Mouse (Mus musculus) heart, postnatal 0 days (tissue): ENCODE measurements at regions not wholly inside any gene's neighbourhood (a gene's known extent, or its start where the extent isn't known, plus 50 kb on each side); places are given as distances from the start of the nearest gene placed in this dataset.

Experiments
- ATAC-seq: fragments of 200-750 bp; cut with Nextera tagmentation; 2 replicates; pipeline ENCODE4 v1.8.0; 2017; ENCODE audit warnings: low read depth, moderate number of reproducible peaks, moderate library complexity; ENCODE audit not compliant: insufficient read depth
- DNase-seq: peaks from one replicate; pipeline ENCODE4 v3.0.0-alpha.2; 2016; ENCODE audit warnings: low spot score
- H3K27ac ChIP-seq: fragments of 300-500 bp; sonication (generic); 2 replicates; pipeline ENCODE4 v1.5.1; 2014; ENCODE audit warnings: low read depth, mild to moderate bottlenecking
- H3K27me3 ChIP-seq: fragments of 300-500 bp; sonication (generic); 2 replicates; pipeline ENCODE4 v1.6.1; 2014; ENCODE audit warnings: low read length, mixed read lengths; ENCODE audit not compliant: control insufficient read depth, insufficient read depth
- H3K36me3 ChIP-seq: fragments of 300-500 bp; sonication (generic); replicated peaks from 2 replicates; pipeline ENCODE4 v1.6.1; 2014; ENCODE audit warnings: low read length, mixed read lengths; ENCODE audit not compliant: control insufficient read depth, insufficient read depth
- H3K4me1 ChIP-seq: fragments of 300-500 bp; sonication (generic); 2 replicates; pipeline ENCODE4 v1.6.1; 2014; ENCODE audit warnings: antibody characterized with exemption; ENCODE audit not compliant: control insufficient read depth, insufficient read depth
- H3K4me2 ChIP-seq: fragments of 300-500 bp; sonication (generic); 2 replicates; pipeline ENCODE4 v1.6.1; 2014; ENCODE audit warnings: low read depth, mild to moderate bottlenecking, low read length, moderate library complexity
- H3K4me3 ChIP-seq: fragments of 300-500 bp; sonication (generic); 2 replicates; pipeline ENCODE4 v1.5.1; 2014; ENCODE audit warnings: low read depth, low read length
- H3K9ac ChIP-seq: fragments of 300-500 bp; sonication (generic); replicated peaks from 2 replicates; pipeline ENCODE4 v1.6.1; 2014; ENCODE audit warnings: low read depth, low read length, mixed read lengths
- H3K9me3 ChIP-seq: fragments of 300-500 bp; sonication (generic); replicated peaks from 2 replicates; pipeline ENCODE4 v1.6.1; 2016; ENCODE audit warnings: low read length; ENCODE audit not compliant: control insufficient read depth
- CTCF ChIP-seq: IDR thresholded peaks from 2 replicates; pipeline ENCODE4 v1.5.1; 2016; ENCODE audit warnings: antibody characterized with exemption, control low read depth, low read depth
- EP300 ChIP-seq: IDR thresholded peaks from 2 replicates; pipeline ENCODE4 v1.6.1; 2016; ENCODE audit warnings: antibody characterized with exemption, low read depth
- WGBS: fragments of 180-500 bp; shearing (Covaris S2); extraction: QIAGEN DNeasy Blood & Tissue Kit; methylation state at CpG from one replicate; pipeline ENCODE4 v1.1.7; 2014; 5-methylcytosine and 5-hydroxymethylcytosine counted together

- no peaks in the 10 kb centered on the region for H3K4me1 ChIP-seq
- no peaks in the 10 kb centered on the region for H3K9me3 ChIP-seq
- no peaks in the 10 kb centered on the region for H3K36me3 ChIP-seq
- no peak overlapping the region for H3K4me3 ChIP-seq
- no peak overlapping the region for H3K27ac ChIP-seq
- H3K27me3 ChIP-seq: no peaks in the 10 kb centered on the region
- TF ChIP-seq CTCF (no peak), EP300 (no peak)
- DNase-seq: no peak
- ATAC-seq: no peak
- 76% methylated on average over 1 of the region's 1 CpGs for WGBS
- no peak overlapping the region for H3K9ac ChIP-seq
- no peak overlapping the region for H3K4me2 ChIP-seq
Measured at GRCm38 (mm10) chr8:6140090-6140489, 1034.9 kb upstream of the Slc10a2 start.

DNA sequence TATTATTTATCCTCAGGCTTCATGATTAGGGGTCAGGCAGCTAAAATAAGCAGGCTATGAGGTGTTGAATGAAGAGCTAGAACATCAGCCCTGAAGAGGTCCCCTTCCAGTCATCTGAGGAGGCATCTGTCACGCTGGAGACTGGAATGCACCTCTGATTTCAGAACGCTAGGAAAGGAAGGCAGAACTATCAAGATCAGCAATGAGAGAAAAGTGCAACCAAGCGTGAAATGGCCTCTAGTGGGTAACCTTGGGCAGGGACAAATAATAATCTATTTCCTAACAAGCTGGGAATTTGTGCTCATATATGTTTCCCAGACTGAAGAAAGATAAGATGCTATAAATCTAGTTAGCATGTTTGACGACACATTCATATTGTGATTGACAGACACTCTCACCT lies 1034.0 kb upstream of the Slc10a2 start:
- Histone ChIP-seq H3K4me1 (no peaks in the 10 kb centered on the region), H3K36me3 (no peaks in the 10 kb centered on the region), H3K9ac (no peak overlapping the region), H3K9me3 (no peaks in the 10 kb centered on the region), H3K4me3 (no peak overlapping the region), H3K27me3 (no peaks in the 10 kb centered on the region), H3K27ac (no peak overlapping the region), H3K4me2 (no peak overlapping the region)
- TF ChIP-seq EP300 (no peak), CTCF (no peak)
- ATAC-seq (no peak), DNase-seq (no peak)
- WGBS: 25% methylated on average over 4 of the region's 4 CpGs

DNA sequence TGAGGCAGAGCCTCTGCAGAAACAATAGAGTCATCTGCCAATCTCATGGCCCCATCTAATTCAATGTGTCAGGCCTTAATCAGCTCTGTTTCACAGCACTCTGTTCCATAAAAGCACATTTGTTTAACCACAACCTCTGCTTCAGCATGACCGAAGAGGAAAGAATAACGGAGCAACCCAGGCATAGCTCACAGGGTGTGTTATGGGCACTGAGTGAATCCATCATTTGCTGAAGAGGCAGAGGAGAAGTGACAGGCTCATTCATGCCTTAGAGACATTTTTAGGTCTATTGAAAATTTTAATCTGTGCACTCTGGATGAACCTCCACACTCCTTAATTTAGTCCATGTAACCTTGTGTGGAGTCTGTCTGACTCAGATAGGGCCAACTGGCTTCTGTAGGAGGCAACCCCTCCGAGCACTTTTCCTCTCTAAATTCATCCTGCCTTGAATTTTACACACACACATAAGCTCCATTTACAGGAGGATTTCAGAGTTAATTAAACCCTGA lies 1027.1 kb upstream of the Slc10a2 start:
- no peaks in the 10 kb centered on the region for H3K4me1 ChIP-seq
- H3K4me2 ChIP-seq: no peak overlapping the region
- H3K27me3 ChIP-seq: no peaks in the 10 kb centered on the region
- H3K9ac ChIP-seq: no peak overlapping the region
- H3K4me3 ChIP-seq: no peak overlapping the region
- TF ChIP-seq CTCF (no peak), EP300 (no peak)
- no peaks in the 10 kb centered on the region for H3K36me3 ChIP-seq
- no peak overlapping the region for H3K27ac ChIP-seq
- ATAC-seq (no peak), DNase-seq (no peak)
- H3K9me3 ChIP-seq: no peaks in the 10 kb centered on the region
- 51% methylated on average over 3 of the region's 3 CpGs for whole genome bisulfite sequencing

DNA sequence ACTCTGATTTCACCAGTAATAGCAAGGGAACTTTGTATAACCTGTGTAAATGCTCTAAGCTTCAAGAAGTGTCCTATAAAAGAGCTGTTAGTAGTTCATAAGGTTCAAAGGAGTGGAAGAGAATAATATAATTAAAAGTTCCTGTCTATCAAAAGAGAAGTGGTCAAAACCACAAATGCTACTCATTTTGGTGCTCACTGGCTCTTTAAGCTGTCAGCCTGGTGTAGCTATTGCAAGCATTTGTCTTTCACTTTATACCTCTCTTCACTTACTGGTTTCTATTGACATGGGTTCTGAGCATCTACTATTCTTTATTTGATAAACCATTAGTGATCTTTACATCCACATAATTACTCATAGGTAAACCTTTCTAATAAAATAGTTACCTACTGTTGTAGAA lies 1020.1 kb upstream of the Slc10a2 start:
- Histone ChIP-seq H3K27me3 (no peaks in the 10 kb centered on the region), H3K9ac (no peak overlapping the region), H3K4me2 (no peak overlapping the region), H3K9me3 (no peaks in the 10 kb centered on the region), H3K27ac (no peak overlapping the region), H3K4me3 (no peak overlapping the region), H3K36me3 (no peaks in the 10 kb centered on the region), H3K4me1 (no peaks in the 10 kb centered on the region)
- ATAC-seq: no peak
- TF ChIP-seq EP300 (no peak), CTCF (no peak)
- DNase-seq: no peak

GRCm38 (mm10) chr8:6119506-6119905 lies 1014.4 kb upstream of the Slc10a2 start:
- ATAC-seq: no peak
- H3K4me2 ChIP-seq: no peak overlapping the region
- no peaks in the 10 kb centered on the region for H3K4me1 ChIP-seq
- no peak overlapping the region for H3K9ac ChIP-seq
- no peak overlapping the region for H3K4me3 ChIP-seq
- DNase-seq: no peak
- H3K36me3 ChIP-seq: no peaks in the 10 kb centered on the region
- H3K9me3 ChIP-seq: no peaks in the 10 kb centered on the region
- no peak overlapping the region for H3K27ac ChIP-seq
- H3K27me3 ChIP-seq: no peaks in the 10 kb centered on the region
- TF ChIP-seq CTCF: no peak
- no peak for TF ChIP-seq EP300

GRCm38 (mm10) chr8:6111351-6111750 lies 1006.2 kb upstream of the Slc10a2 start:
- Histone ChIP-seq H3K36me3 (no peaks in the 10 kb centered on the region), H3K9ac (no peak overlapping the region), H3K4me2 (no peak overlapping the region), H3K4me3 (no peak overlapping the region), H3K27me3 (no peaks in the 10 kb centered on the region), H3K27ac (no peak overlapping the region), H3K4me1 (no peaks in the 10 kb centered on the region), H3K9me3 (no peaks in the 10 kb centered on the region)
- ATAC-seq (no peak), DNase-seq (no peak)
- no peak for TF ChIP-seq EP300
- no peak for TF ChIP-seq CTCF
- 58% methylated on average over 2 of the region's 2 CpGs for WGBS
